Mouse (Mus musculus) embryonic fibroblast, embryonic 13.5 days (primary cell): ENCODE measurements around the gene Adam1a.

ENCODE experiments used
- CTCF ChIP-seq: IDR thresholded peaks from 2 replicates; pipeline ENCODE4 v1.5.1; 2011; ENCODE audit warnings: mild to moderate bottlenecking, control low read depth, low read length, moderate library complexity, borderline replicate concordance; ENCODE audit not compliant: insufficient read depth
- POLR2A ChIP-seq: IDR thresholded peaks from 2 replicates; pipeline ENCODE4 v1.6.1; 2011; ENCODE audit warnings: low read depth, mild to moderate bottlenecking, control low read depth, low read length, moderate library complexity

GRCm38 (mm10) chr5:121549196-121549595 is 3.9 kb upstream of the Adam1a start:
- TF ChIP-seq CTCF: no peak
- no peak for TF ChIP-seq POLR2A
